Mouse (Mus musculus) forebrain, embryonic 14.5 days (tissue): ENCODE measurements around the gene Samd4. TPM values are rescaled to one million over a fixed set of nuclear protein-coding genes. Genes with fewer than 3 reads are reported as not detected.
A peak's percentile ranks its signal among the peaks of the same experiment; 100 is the strongest.

Experiments used
- ATAC-seq: fragments of 200-750 bp; cut with Nextera tagmentation; 2 replicates; pipeline ENCODE4 v1.8.0; 2017; ENCODE audit warnings: mild to moderate bottlenecking, moderate library complexity
- DNase-seq: peaks from one replicate; pipeline ENCODE4 v3.0.0-alpha.2; 2015; ENCODE audit warnings: low spot score
- H3K27ac ChIP-seq: fragments of 300-500 bp; sonication (generic); 2 replicates; pipeline ENCODE4 v1.5.1; 2014; ENCODE audit warnings: low read depth, mild to moderate bottlenecking, control low read depth, low read length, moderate library complexity
- H3K27me3 ChIP-seq: fragments of 300-500 bp; sonication (generic); replicated peaks from 2 replicates; pipeline ENCODE4 v1.6.1; 2014; ENCODE audit warnings: low read length, control low read depth, mixed read lengths; ENCODE audit not compliant: control insufficient read depth, insufficient read depth
- H3K36me3 ChIP-seq: fragments of 300-500 bp; sonication (generic); 2 replicates; pipeline ENCODE4 v1.6.1; 2014; ENCODE audit warnings: low read length, control low read depth; ENCODE audit not compliant: control insufficient read depth, insufficient read depth
- H3K4me1 ChIP-seq: fragments of 300-500 bp; sonication (generic); 2 replicates; pipeline ENCODE4 v1.6.1; 2014; ENCODE audit warnings: antibody characterized with exemption, low read length, control low read depth; ENCODE audit not compliant: control insufficient read depth, insufficient read depth
- H3K4me2 ChIP-seq: fragments of 300-500 bp; sonication (generic); 2 replicates; pipeline ENCODE4 v1.6.1; 2014; ENCODE audit warnings: mild to moderate bottlenecking, control low read depth, low read length
- H3K4me3 ChIP-seq: fragments of 300-500 bp; sonication (generic); 2 replicates; pipeline ENCODE4 v1.5.1; 2014; ENCODE audit warnings: low read depth, low read length, control low read depth
- H3K9ac ChIP-seq: fragments of 300-500 bp; sonication (generic); 2 replicates; pipeline ENCODE4 v1.6.1; 2014; ENCODE audit warnings: mild to moderate bottlenecking, low read length, control low read depth, moderate library complexity
- H3K9me3 ChIP-seq: fragments of 300-500 bp; sonication (generic); replicated peaks from 2 replicates; pipeline ENCODE4 v1.6.1; 2016; ENCODE audit warnings: low read length, control low read depth, mixed read lengths; ENCODE audit not compliant: control insufficient read depth
- WGBS: fragments of 180-500 bp; shearing (Covaris S2); extraction: QIAGEN DNeasy Blood & Tissue Kit; methylation state at CpG from one replicate; pipeline ENCODE4 v1.1.7; 2014; 5-methylcytosine and 5-hydroxymethylcytosine counted together
- polyA plus RNA-seq: library from polyadenylated mRNA; unstranded; fragments of >200 nt; fragmentation: Nextera tagmentation; extraction: Ambion mirVana; gene quantifications from 2 replicates; pipeline ENCODE4 v1.2.1, GENCODE M21; 2014

Gene Samd4
- polyA plus RNA-seq, 1 experiment from 2014 or later: 3.6 TPM

DNA sequence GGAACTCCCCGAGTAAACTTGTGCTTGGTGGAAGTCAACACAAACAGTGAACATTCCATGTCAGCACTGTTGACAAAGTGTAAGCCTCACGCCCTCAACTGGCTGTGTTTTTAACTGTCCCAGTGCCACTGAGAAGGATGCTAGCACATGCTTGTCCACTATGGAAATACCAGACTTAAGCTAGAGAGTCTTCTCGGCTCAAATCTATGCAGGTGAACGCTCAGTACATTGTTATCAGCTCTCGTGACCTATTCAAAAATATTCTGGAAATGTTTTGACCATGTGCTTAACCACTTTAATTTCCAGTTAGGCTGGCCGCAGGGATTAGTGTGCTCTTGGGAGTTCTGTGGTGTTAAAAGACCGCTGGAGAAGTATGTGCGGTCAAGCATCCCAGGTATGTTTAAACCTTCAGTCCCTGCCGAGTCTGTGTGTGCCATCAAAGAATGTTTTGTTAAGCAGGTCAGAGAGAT is 73.0 kb downstream of the Samd4 start:
- no peaks in the 10 kb centered on the region for H3K4me1 ChIP-seq
- no peak for ATAC-seq
- H3K36me3 ChIP-seq: no peaks in the 10 kb centered on the region
- no peaks in the 10 kb centered on the region for H3K9me3 ChIP-seq
- no peaks in the 10 kb centered on the region for H3K27me3 ChIP-seq
- no peak overlapping the region for H3K9ac ChIP-seq
- no peak for DNase-seq
- no peak overlapping the region for H3K27ac ChIP-seq
- no peak overlapping the region for H3K4me2 ChIP-seq
- 41% methylated on average over 9 of the region's 9 CpGs for WGBS
- H3K4me3 ChIP-seq: no peak overlapping the region

DNA sequence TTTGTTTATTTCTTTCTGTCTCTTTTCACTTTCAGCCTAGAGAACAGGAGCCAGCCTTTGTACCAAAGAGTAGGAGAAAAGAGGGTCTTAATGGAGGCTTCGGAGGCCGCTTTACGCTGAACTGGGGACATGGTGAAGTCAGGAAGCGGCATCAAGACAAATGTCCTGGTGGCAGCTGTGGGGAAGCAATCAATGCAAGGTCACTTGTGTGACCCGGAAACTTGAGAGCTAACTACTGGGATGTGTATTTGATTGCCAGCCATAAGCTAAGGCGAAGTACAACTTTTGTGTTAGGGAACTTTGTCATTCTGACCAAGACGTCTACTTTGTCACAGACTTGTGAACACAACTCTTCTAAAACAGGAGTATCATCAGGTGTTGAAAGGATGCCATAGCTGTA is 73.5 kb downstream of the Samd4 start:
- no peaks in the 10 kb centered on the region for H3K4me1 ChIP-seq
- ATAC-seq: no peak
- H3K27me3 ChIP-seq: no peaks in the 10 kb centered on the region
- no peak for DNase-seq
- no peak overlapping the region for H3K4me3 ChIP-seq
- no peak overlapping the region for H3K4me2 ChIP-seq
- no peak overlapping the region for H3K9ac ChIP-seq
- no peaks in the 10 kb centered on the region for H3K9me3 ChIP-seq
- 44% methylated on average over 7 of the region's 7 CpGs for WGBS
- no peak overlapping the region for H3K27ac ChIP-seq
- no peaks in the 10 kb centered on the region for H3K36me3 ChIP-seq

GRCm38 (mm10) chr14:46959166-46959721 is 76.6 kb downstream of the Samd4 start:
- Histone ChIP-seq H3K27me3 (no peaks in the 10 kb centered on the region), H3K9me3 (no peaks in the 10 kb centered on the region), H3K4me1 (no peaks in the 10 kb centered on the region), H3K9ac (no peak overlapping the region), H3K27ac (no peak overlapping the region), H3K4me2 (no peak overlapping the region), H3K36me3 (no peaks in the 10 kb centered on the region), H3K4me3 (no peak overlapping the region)
- no peak for DNase-seq
- WGBS: 75% methylated on average over 7 of the region's 7 CpGs
- no peak for ATAC-seq

DNA sequence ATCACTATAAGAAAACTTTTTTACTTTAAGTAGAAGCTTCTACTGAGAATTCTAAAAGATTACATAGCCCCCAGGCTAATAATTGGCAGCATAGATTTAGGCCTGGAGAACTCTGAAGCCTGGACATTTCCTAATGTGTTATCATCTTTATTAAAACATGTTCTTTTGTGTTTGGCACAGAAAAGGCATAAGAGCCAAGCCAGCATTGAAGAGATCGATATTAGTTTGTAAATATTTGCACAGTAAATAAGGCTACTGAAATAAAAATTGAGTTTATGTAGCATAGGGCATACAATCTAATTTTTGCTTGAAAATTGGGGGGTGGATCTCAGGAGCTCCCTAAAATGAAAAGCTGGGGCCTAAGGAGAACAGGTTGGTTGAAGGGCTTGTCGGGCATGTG is 77.2 kb downstream of the Samd4 start:
- no peak for ATAC-seq
- Histone ChIP-seq H3K9me3 (no peaks in the 10 kb centered on the region), H3K9ac (no peak overlapping the region), H3K27me3 (no peaks in the 10 kb centered on the region), H3K27ac (no peak overlapping the region), H3K4me1 (no peaks in the 10 kb centered on the region), H3K36me3 (no peaks in the 10 kb centered on the region), H3K4me2 (no peak overlapping the region), H3K4me3 (no peak overlapping the region)
- WGBS: 96% methylated on average over 2 of the region's 2 CpGs
- no peak for DNase-seq

DNA sequence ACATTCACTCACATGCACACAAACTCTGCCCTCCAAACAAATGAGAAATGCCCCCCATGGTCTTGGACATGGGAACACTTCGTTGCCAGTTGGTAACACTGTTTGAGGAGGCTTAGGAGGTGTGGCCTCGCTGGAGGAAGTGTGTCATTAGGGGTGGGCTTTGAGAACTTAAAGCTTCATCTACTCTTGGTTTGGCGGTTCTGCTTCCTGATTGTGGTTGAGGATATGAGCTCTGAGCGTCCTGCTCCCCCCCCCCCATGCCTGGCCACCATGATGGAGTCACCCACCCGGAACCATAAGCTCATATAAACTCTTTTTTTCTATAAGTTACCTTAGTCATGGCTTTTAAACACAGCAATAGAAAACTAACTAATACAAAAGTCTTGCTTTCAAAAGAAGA is 80.2 kb downstream of the Samd4 start:
- H3K4me3 ChIP-seq: no peak overlapping the region
- H3K4me2 ChIP-seq: no peak overlapping the region
- no peak for ATAC-seq
- H3K9me3 ChIP-seq: no peaks in the 10 kb centered on the region
- H3K4me1 ChIP-seq: no peaks in the 10 kb centered on the region
- no peak for DNase-seq
- no peaks in the 10 kb centered on the region for H3K27me3 ChIP-seq
- H3K36me3 ChIP-seq: no peaks in the 10 kb centered on the region
- WGBS: 81% methylated on average over 5 of the region's 5 CpGs
- H3K9ac ChIP-seq: no peak overlapping the region
- no peak overlapping the region for H3K27ac ChIP-seq

DNA sequence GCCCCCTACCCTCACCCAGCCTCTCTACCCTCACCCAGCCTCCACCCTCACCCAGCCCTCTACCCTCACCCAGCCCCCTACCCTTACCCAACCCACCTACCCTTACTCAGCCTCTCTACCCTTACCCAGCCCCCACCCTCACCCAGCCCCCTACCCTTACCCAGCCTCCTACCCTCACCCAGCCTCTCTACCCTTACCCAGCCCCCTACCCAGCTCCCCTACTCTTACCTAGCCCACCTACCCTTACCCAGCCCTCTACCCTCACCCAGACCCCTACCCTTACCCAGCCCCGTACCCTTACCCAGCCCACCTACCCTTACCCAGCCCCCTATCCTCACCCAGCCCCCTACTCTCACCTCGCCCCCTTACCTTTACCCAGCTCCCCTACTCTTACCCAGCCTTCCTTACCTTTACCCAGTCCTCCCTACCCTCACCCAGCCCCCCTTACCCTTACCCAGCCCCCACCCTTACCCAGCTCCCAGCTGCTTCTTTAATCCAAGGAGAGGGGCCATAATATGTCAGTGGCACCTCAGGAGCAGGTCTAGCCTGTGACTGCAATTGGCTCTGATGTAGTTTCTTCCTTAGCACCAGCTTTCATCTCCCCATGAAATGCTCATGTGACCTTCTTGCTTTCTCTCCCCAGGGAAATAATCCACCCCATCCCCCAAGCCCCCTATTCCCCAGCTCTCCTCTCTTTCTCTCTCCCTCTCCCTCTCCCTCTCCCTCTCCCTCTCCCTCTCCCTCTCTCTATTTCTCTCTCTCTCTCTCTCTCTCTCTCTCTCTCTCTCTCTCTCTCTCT is 81.6 kb downstream of the Samd4 start:
- WGBS: 92% methylated on average over 2 of the region's 2 CpGs

DNA sequence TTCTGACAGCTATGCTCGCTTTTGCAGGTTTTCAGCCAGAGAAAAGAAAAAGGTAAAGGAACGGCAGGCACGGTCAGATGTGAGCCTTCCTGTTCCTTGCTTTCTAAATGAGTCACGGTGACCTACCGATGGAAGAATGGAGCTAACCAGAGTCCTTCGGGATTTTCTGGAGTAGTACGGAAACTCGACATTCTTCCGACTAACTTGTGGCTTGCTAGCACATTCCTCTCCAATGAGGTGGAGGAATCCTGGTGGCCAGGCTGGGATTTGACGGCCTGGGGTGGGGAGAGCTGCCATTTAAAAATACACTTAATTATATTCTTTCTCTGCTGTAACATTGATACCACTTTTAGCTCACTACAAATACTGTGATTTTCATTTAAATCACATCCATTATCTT is 83.6 kb downstream of the Samd4 start:
- H3K4me2 ChIP-seq: no peak overlapping the region
- no peaks in the 10 kb centered on the region for H3K27me3 ChIP-seq
- ATAC-seq (no peak), DNase-seq (no peak)
- no peaks in the 10 kb centered on the region for H3K9me3 ChIP-seq
- H3K4me3 ChIP-seq: no peak overlapping the region
- no peak overlapping the region for H3K27ac ChIP-seq
- no peak overlapping the region for H3K9ac ChIP-seq
- 82% methylated on average over 10 of the region's 10 CpGs for WGBS
- H3K4me1 ChIP-seq: no peaks in the 10 kb centered on the region
- no peaks in the 10 kb centered on the region for H3K36me3 ChIP-seq

More for the DNA sequence above, 81.6 kb downstream of the Samd4 start:
- no peak overlapping the region for H3K4me3 ChIP-seq
- no peak overlapping the region for H3K27ac ChIP-seq
- no peak overlapping the region for H3K9ac ChIP-seq
- no peaks in the 10 kb centered on the region for H3K4me1 ChIP-seq
- H3K36me3 ChIP-seq: no peaks in the 10 kb centered on the region
- no peak for DNase-seq
- no peaks in the 10 kb centered on the region for H3K27me3 ChIP-seq
- no peak for ATAC-seq
- no peak overlapping the region for H3K4me2 ChIP-seq
- no peaks in the 10 kb centered on the region for H3K9me3 ChIP-seq

DNA sequence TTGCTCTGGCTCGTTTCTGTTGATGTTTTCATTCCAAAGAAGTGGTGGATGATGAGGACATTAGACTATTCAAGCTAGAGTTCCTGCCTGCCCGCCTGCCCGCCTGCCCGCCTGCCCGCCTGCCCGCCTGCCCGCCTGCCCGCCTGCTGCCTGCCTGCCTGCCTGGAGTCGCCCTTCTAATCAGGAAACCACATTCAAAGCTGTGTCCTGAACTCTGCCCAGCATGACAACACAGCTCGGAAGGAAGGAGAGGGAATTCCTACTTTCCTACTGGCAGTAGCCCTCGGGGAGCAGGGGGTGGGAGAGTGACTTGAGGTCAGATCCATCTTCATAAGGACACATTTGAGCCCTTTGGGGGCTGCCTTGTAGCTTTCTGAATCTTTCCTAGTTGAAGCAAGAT is 85.4 kb downstream of the Samd4 start:
- H3K36me3 ChIP-seq: no peaks in the 10 kb centered on the region
- H3K9me3 ChIP-seq: no peaks in the 10 kb centered on the region
- H3K9ac ChIP-seq: no peak overlapping the region
- no peak overlapping the region for H3K27ac ChIP-seq
- 80% methylated on average over 11 of the region's 11 CpGs for WGBS
- H3K4me3 ChIP-seq: no peak overlapping the region
- ATAC-seq (no peak), DNase-seq (no peak)
- H3K4me1 ChIP-seq: no peaks in the 10 kb centered on the region
- H3K27me3 ChIP-seq: no peaks in the 10 kb centered on the region
- H3K4me2 ChIP-seq: no peak overlapping the region

DNA sequence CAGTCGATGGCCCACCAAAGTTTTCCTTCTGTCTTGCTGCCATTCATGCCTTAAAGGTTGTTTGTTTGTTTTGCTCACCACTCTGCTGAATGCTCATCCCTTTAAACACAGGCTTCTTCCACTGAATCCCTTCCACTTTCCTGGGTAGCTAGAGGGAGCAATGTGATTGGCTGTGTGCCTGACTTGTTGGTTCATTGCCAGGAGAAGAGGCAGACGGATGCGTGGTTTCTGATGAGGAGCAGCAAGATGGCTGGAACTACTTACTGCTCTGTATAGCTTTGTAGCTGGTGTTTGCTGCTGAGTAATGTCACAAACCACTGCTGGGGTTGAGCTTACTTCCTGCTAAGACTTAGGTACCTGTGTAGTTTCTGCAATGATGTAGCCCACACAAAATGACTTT is 88.0 kb downstream of the Samd4 start:
- Histone ChIP-seq H3K36me3 (no peaks in the 10 kb centered on the region), H3K9ac (no peak overlapping the region), H3K4me2 (no peak overlapping the region), H3K9me3 (no peaks in the 10 kb centered on the region), H3K27me3 (no peaks in the 10 kb centered on the region), H3K4me3 (no peak overlapping the region), H3K27ac (no peak overlapping the region), H3K4me1 (no peaks in the 10 kb centered on the region)
- ATAC-seq: peak; percentile 57; the same call in 1 of the 2 replicates
- DNase-seq: peak; percentile 67
- WGBS: 45% methylated on average over 3 of the region's 3 CpGs
